Mouse (Mus musculus): ENCODE data around the gene Tigit. TPM values are rescaled to one million over a fixed set of nuclear protein-coding genes. Genes with fewer than 3 reads are reported as not detected.

The Tigit gene
- total RNA-seq (2021) = 0.41 TPM in 1 of 2 replicates, not detected in the other
- long read RNA-seq, experiment 1 = 0 reads
- long read RNA-seq, experiment 2 = 0 reads

GRCm38 (mm10) chr16:43663978-43664579 is at the start of gene Tigit:
Gene Tigit, minus strand, starts transcription at chr16:43664146.
- peak; percentile 33 for DNase-seq

GRCm38 (mm10) chr16:43711361-43711760 is 47.4 kb upstream of the Tigit start:
- DNase-seq = no peak

- DNase-seq = no peak
These were observed 46.7 kb upstream of the Tigit start for GRCm38 (mm10) chr16:43710651-43711050.

GRCm38 (mm10) chr16:43710134-43710475 is 46.2 kb upstream of the Tigit start:
- DNase-seq = no peak

GRCm38 (mm10) chr16:43709432-43710133 is 45.6 kb upstream of the Tigit start:
- no peak for DNase-seq

- DNase-seq = no peak
These were observed 45.1 kb upstream of the Tigit start for GRCm38 (mm10) chr16:43709062-43709413.

GRCm38 (mm10) chr16:43708335-43709061 is 44.6 kb upstream of the Tigit start:
- DNase-seq = no peak

GRCm38 (mm10) chr16:43701765-43702504 is 38.0 kb upstream of the Tigit start:
- peak; percentile 28 for DNase-seq

GRCm38 (mm10) chr16:43700575-43700974 is 36.6 kb upstream of the Tigit start:
- peak; percentile 11 for DNase-seq

- peak; percentile 19 for DNase-seq
These were observed 35.0 kb upstream of the Tigit start for GRCm38 (mm10) chr16:43698735-43699649.

- no peak for DNase-seq
These were observed 33.8 kb upstream of the Tigit start for GRCm38 (mm10) chr16:43697772-43698171.

GRCm38 (mm10) chr16:43695852-43696251 is 31.9 kb upstream of the Tigit start:
- no peak for DNase-seq

GRCm38 (mm10) chr16:43694104-43694503 is 30.2 kb upstream of the Tigit start:
- no peak for DNase-seq

- no peak for DNase-seq
These were observed 28.7 kb upstream of the Tigit start for GRCm38 (mm10) chr16:43692611-43693010.

- DNase-seq = no peak
These were observed 27.8 kb upstream of the Tigit start for GRCm38 (mm10) chr16:43691741-43692140.

GRCm38 (mm10) chr16:43690912-43691311 is 27.0 kb upstream of the Tigit start:
- DNase-seq = no peak

- DNase-seq = no peak
These were observed 26.3 kb upstream of the Tigit start for GRCm38 (mm10) chr16:43690211-43690690.

- no peak for DNase-seq
These were observed 24.0 kb upstream of the Tigit start for GRCm38 (mm10) chr16:43687968-43688367.

GRCm38 (mm10) chr16:43674400-43674799 is 10.5 kb upstream of the Tigit start:
- no peak for DNase-seq

GRCm38 (mm10) chr16:43672697-43673096 is 8.8 kb upstream of the Tigit start:
- no peak for DNase-seq

GRCm38 (mm10) chr16:43671972-43672371 is 8.0 kb upstream of the Tigit start:
- no peak for DNase-seq
